Mouse (Mus musculus) right cerebral cortex, postnatal 36 days (tissue): Measurements from ENCODE around the gene Sugct.

Source experiments
- DNase-seq, 2 experiments: peaks; one replicate each; pipeline ENCODE4 v3.0.0; 2022; ENCODE audit warnings: low spot score in 2 of 2, mixed read lengths in 1 of 2

The Sugct gene

DNA sequence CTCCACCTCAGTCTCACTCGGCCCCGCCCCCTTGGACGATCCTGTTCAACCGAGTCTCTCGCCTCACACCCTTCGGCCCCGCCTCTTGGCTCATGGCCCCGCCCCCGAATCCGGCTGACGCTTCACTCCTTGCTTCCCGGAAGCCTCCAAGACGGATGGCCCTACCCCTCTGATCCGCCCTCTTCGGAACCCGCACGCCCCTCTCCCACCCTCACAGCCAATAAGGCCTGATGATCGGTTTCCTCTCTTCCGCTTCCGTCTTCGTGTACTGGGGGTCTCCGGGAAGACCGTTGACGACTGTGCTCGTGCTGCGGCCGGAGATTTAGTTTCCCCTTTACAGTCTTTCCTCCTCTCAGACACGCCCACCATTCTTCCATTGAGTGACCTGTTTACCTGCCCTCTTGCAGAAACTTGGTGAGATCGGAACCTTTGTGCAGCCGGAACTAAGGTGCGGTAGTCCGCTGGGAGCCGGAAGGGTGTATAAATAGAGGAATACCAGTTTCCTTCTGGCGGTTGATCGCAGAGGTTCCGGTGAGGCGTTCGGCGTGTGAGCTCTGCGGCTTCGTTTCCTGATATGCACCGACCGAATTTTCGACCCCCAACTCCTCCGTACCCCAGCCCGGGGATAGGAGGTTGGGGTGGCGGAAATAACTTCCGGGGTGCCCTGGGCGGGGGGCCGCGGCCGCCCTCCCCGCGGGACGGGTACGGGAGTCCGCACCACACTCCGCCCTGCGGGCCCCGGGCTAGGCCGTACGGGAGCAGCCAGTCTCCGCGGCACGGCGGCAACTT is at the start of gene Sugct, which contains the start of gene Mplkip:
Gene Sugct, minus strand, starts transcription at position 643 of the 789 bp plus-strand sequence.
Gene Mplkip, plus strand, starts transcription at position 282 of the 789 bp plus-strand sequence.
- peak; percentile 99 for DNase-seq

DNA sequence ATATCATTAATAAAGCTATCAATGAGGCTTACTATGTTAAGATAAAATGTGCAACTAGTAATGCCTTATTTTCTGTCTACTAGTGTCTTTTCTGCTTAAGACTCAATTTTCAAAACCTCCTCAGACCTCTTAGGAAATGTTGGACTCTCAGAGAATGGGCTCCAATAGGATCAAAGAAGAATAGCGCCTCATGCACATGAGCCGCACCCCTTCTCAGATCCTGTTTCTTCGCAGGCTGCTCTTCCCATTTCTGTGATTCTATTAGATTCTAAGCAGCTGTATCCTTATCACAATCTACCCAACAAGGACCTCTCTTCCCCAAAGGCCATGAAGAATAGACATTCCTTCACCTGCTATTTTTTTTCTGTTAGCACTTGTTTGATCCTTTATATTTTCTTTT is 33.4 kb upstream of the Sugct start:
- DNase-seq = no peak

DNA sequence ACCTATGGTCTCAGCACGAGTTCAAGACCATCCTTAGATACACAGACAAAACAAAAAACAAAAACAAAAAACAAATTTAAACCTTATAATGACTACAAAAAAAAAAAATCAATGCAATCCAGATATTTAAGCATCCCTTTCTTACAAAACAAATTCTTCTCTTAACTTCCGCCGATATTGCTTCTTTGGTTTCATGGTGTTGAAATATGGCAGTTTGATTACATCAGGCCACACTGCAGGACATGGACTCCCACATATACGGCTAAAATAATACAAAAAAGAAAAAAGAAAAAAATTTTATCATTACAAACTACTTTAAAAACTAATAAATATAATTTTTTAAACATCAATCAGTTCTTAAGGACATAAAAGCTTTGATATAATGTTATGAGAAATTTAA is 32.6 kb upstream of the Sugct start:
- no peak for DNase-seq

DNA sequence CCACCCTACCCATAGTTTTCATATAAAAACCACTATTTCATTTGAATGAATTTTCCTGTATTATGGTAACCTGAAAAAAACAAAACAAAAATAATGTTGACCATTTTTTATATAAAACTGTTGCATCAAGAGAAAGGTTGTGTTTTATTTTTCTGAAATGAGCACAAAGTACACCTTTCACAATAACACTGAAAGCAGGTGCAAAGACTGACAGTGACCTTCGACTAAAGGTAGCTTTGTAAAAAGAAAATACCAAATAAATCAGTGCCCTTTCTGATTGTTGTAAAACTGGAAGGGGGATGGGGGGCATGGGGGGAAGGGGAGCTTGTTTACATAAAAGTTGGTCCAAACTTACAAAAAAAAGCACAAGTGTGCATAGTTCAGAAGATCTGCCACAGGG is 22.0 kb upstream of the Sugct start:
- DNase-seq = no peak

DNA sequence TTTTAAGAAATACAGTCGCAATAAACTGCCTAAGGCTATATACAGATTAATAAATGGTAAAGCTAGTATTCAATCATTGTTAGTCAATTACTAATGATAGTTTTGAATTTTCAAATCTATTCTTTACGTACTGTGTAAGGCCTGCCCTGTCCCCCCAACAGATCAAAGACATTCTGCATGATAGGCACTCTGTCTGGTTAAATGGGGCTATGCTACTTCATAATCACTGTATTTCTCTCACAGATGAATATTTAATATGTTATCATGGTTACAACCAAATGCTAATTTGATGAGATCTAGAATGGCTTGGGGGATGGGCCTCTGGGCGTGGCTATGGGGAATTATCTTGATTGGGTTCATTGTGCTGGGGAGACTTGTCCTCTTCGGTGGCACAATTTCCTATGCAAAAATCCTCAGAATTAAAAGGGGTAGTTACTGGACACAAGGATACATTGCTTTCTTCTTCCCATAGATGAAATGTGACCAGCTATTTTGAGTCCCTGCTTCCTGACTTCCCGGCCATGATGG is 13.5 kb upstream of the Sugct start:
- DNase-seq = no peak

DNA sequence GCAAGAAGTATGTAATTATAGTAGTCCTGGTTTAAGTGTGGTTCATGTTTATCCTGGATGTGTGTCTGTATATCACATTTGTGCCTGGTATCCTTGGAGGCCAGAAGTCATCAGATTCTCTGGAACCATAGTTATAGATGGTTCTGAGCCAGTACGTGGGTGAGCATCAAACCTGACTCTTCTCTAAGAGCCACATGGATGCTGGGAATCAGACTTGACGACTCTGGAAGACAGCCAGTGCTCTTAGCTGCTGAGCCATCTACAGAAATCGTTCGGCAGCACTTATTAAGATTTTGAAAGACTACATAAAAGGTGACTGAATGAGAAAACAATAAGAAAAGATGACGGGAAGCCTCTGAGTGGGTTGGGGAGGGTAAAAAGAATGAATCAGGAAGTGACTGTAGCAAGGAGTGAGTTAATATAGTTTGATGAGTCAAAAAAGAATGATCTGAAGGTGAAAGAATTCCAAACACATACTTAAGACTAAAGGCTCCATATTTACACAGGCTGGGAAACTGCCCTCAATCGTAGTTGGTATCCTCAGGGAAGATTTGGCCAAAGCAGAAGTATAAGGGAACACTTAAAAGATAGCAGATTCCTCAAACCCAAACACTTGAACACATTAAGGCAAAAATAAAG is 10.0 kb upstream of the Sugct start:
- DNase-seq = no peak

DNA sequence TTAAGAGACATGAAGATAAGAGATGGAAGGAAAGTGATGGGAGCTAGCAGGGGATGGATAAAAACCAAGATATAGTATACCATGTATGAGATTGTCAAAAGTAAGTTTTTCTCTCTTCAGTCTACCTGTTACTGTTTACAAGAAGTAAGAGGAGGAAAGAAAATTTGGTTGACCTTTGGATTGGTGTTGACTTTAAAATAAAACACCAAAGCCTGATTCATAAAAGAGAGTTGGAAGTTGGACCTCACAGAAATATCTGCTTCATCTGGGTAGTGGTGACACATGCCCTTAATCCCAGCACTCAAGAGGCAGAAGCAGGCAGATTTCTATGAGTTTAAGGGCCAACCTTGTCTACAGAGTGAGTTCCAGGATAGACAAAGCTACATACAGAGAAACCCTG is 7.0 kb upstream of the Sugct start:
- no peak for DNase-seq

DNA sequence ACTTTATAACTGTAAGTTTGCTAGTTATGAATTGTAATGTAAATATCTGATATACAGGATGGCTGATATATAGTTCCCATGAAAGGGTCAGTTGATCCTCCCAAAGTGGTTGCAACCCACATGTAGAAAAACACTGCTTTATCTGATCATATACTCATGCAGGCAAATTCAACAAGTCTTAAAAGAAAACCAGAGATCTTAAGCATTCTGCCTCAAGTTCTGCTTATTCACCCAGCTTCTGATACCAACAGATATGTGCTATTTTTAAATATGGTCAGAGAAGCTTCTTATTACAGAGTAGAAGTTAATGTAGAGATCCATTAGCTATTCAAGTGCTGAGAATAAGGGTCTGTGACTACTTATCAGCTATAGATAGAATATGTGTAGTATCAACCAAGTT is 6.0 kb upstream of the Sugct start:
- no peak for DNase-seq

DNA sequence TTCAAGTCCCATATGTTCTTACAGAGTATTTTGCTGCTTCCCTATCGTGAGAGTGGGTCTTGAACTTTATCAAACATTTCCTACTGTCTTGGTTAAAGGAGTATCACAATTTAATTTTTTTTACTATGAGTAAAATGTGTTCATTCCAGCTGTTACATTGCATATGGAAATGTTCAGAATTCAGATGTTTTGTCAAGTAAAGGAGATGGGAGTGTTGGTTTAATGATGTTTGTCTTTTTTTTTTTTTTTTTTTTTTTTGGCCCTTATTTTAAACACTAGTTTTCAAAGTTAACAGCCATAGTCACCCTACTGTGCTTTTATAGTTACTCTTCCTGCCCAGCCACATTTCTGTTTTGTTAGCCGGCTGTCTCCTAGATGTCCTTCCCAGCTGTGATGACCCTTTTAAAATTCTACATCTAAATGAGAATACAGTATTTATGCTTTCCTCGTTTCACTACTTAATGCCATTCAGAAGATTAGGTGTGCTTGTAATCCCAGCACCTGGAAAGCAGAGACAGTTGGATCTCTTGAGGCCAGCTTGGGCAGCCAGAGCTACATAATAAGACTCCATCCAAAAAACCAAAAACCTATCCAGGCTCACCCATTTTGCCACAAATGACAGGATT is 4.8 kb upstream of the Sugct start:
- no peak for DNase-seq

DNA sequence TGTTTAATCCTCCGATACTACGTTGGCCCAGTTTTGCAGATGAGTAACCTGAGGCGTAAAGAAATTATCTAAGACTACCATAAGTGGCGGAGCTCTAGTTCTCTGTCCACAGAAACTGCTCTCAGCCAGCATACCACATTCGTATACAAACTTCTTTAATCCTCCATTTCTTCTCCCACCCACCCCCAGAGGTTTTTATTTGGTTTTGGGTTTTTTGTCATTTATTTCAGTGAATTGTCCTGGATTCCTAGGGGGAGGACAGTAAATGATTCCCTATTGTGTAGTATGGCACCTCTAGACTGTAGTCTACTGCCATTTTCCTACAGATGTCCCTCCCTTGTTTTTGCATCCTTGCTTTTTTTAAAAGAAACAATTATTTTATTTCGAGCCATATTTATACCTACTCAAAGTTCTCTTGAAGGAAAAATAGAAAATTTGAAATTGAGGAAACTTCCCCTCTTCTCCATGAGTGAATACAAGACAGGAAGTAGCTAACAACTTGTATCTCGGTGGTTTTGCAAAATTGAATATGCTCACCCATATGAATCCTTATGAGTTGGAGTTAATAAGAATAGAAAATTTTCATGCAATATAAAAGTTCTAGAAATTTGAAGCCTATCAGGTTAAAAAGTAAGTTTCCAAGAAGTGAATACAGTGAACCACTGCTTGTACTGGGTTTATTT is 686 bp upstream of the Sugct start:
- DNase-seq = no peak

DNA sequence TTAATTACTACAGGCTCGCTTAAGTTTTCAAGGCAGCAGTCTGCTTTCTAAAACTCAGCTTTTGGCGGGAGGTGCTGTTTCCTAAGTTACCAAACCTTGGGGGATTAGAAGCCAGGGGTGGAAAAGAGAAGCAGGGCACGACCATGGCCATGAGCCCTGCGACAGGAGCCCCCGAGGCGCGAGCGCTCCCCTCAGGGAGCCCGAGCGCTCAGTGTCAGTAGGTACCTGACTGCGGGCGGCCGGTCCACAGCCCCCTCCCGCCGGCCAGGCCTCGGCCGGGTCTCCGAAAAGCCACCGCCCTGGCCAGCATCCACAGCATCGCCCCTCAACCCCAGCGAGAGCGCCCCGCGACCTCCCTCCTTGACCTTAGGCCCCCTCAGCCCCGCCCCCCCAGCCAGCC is 939 bp downstream of the Sugct start:
- DNase-seq = peak in 1 of 2 experiments; percentile 33

DNA sequence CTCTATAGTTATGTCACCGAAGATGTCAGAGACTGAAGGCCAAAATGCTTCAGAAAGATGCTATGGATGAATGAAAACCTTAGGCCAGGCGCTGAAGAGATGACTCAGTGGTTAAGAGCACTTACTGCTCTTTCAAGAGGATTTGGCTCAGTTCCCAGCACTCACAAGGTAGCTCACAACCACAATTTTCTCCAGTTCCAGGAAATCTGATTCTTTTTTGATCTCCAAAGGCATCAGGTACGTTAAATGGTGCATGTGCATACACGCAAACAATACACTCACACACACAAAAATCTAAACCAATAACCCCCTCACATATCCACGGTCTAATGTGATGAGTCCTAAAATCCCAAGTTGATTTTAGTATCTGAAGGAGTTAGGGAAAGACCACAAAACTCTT is 1.5 kb downstream of the Sugct start:
- DNase-seq = no peak

DNA sequence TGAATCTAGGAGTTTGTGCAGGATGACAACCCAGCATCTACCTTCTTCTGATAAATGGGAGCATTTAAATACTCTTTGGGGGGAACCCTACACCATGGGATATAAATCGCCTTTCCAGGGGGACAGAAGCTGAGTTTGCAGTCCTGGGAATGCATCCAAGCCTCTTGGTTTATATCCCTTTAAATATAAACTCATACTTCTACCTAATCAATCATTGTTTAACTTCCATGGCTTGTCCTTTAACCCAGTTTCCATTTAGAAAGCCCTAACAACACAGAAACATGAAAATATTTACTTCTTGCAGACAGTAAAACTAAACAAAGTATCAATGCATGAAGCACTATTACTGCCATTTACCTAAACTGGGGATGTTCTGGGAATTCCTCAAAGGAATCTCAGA is 3.9 kb downstream of the Sugct start:
- no peak for DNase-seq

DNA sequence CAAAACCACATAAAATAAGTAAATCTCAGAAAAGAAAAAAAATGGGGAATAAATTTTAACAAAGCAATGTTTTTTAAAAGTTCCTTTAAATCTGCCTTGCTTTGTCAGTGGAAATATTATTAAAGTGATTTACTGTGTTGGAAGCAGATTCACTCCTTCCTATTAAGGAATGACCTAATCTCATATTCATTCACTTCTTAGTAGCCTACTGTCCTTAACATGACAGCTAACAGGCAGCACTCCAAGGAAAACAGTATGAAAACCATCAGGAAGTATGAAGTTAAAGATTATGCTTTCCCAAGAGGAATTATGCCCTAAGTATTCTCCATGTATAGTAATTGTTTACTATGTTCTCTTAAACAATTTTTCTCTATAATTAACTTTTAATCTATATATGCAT is 4.7 kb downstream of the Sugct start:
- DNase-seq = no peak

DNA sequence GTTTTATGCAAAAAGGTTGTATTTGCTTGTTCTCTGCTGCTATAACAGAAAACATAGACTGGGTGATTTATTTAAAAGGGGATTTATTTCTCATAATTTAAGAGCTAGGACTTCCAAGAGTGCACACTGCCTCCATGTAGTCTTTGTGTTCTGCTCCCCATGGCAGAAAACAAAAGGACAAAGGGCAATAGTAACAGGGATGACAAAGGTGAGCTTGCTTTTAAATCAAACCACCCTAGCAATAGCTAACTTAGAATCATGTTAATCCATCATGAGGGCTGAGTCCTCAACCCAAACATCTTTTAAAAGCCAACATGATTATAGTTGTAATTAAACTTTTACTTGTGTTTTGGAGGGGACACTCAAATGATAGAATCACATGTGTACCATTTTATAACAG is 5.9 kb downstream of the Sugct start:
- DNase-seq = no peak

DNA sequence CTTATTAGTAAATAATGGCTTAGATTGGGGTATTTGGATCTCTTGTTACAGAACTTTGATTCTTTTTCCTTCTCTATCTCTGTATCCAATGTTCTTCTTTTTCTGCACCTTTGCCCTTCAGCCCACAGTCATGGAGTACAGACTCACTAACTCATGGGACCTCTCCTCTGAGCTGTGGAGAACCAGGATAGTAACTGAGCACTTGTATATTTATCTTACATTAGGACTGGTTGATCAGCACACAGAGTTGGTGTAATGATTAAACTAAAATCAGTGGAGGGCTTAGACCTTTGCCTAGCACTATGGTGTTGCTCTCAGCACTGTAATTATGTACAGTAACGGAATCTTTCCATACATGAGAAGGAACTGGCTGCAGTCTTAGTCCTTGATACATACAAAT is 24.2 kb downstream of the Sugct start:
- DNase-seq = no peak

DNA sequence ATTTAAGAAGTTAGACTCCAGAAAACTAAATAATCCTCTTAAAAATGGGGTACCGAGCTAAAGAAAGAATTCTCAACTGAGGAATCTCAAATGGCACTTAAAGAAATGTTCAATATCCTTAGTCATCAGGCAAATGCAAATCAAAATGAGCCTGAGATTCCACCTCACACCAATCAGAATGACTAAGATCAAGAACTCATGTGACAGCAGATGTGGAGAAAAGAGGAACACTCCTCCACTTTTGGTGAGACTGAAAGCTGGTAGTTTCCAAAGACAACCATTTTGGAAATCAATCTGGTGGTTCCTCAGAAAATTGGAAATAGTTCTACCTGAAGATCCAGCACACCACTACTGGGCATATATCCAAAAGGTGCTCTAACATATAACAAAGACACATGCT is 28.0 kb downstream of the Sugct start:
- no peak for DNase-seq

DNA sequence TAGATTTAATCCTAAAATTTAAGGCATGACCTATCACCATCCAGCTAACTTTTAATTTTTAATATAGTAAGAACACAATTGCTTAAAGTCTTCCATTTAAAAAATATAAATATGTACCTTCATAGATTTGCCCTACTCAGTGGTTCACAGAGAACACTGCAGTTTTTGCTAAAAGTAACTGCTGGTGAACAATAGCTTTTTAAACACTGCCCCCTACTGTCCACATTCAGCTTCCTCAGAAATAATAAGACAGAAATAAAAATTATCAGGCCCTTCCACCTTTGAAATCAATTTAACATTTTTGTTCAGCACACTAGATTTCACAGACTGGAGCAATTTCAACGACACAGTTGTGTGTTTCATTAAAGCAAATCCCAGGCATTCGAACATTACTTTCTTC is 53.1 kb downstream of the Sugct start:
- DNase-seq = no peak

DNA sequence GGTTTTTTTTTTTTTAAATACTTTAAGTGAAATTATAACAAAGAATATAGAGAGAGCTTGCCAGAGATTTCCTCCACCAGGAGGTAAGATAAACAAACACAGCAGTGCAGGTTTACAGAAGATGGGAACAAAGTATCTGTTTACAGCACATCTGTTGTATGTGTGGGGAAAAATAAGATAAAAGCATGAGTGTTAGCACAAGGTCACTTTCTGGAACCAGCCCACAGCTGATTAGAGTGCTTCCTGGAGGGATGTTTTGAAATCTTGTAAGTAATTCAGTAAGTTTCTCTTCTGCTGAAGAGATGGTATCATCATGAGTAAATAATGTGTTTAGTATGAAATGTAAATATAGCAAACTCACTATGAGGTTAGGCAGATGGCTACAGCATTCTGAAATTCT is 57.3 kb downstream of the Sugct start:
- DNase-seq = no peak

DNA sequence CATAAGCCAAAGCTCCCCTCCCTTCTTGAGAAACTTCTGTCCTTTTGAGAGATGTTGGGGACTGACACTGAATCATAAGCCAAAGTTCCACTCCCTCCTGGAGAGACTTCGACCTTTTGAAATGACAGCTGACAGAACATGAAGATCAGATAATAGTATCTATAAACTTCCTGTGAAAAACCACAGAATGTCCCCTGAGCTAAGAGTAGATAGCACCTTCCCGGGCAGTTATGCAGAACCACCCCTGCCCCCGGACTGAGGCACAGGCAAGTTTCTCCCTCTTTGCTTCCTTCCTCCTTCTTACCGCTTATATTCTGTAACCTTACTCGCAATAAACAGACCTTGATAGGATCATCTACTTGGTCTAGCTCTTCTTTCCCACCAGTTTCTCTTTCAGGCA is 68.2 kb downstream of the Sugct start:
- DNase-seq = no peak

DNA sequence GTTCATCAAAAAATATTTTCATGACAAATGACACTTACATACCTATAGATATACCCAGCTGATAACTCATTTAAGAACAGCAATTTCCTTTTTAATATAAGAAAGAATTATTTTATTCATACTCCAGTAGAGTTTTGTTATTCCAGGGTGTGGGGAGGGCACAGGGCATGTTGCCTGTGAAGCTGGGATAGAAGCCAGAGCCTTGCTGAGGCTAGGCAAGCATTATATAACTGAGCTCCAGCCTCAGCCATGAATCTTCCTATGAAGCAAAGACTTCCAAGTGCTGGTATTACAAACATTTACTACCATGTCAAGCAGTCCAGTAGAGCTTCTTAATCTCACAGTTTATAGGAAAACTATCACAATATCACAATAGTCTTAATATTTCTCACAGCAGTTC is 70.4 kb downstream of the Sugct start:
- DNase-seq = no peak

DNA sequence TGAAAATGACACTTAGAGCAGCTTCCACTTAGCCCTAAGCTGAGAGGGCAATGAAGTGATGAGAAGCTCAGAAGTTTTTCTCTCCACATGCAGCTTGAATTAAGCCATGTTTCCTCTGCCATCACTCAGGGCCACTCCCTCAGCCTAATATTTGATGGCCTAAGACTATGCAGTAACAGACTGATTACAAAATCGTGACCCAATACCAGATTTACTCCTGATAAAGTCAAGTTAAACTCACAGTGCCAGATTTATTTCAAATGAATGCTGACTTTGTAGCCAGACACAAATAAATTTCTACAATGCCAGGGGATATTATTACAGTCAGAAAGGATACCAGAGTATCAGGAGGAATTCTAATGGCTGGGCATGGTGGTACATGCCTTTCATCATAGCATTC is 89.1 kb downstream of the Sugct start:
- no peak for DNase-seq
